Mouse (Mus musculus): Measurements from ENCODE around the gene Mmp9.

- TF ChIP-seq CTCF (IDR thresholded peaks at IDR 0.05), result no peak
- TF ChIP-seq EP300 (IDR thresholded peaks at IDR 0.05), result no peak
Observed at GRCm38 (mm10) chr2:164969348-164969781, 28.8 kb downstream of the Mmp9 start.
